Mouse (Mus musculus) heart, embryonic 11.5 days (tissue): ENCODE data around the gene Zfp358. TPM values are rescaled to one million over a fixed set of nuclear protein-coding genes. Genes with fewer than 3 reads are reported as not detected.
A peak's percentile ranks its signal among the peaks of the same experiment; 100 is the strongest.

Experiments used
- ATAC-seq: fragments of 200-750 bp; cut with Nextera tagmentation; replicated peaks from 2 replicates; pipeline ENCODE4 v1.8.0; 2017; ENCODE audit warnings: moderate library complexity; ENCODE audit not compliant: insufficient number of reproducible peaks, low FRiP score, low TSS enrichment
- H3K27ac ChIP-seq: fragments of 300-500 bp; sonication (generic); 2 replicates; pipeline ENCODE4 v1.5.1; 2014; ENCODE audit warnings: mild to moderate bottlenecking, low read depth, low read length
- H3K27me3 ChIP-seq: fragments of 300-500 bp; sonication (generic); 2 replicates; pipeline ENCODE4 v1.6.1; 2014; ENCODE audit warnings: mild to moderate bottlenecking, low read length, mixed read lengths; ENCODE audit not compliant: control insufficient read depth, insufficient read depth
- H3K36me3 ChIP-seq: fragments of 300-500 bp; sonication (generic); 2 replicates; pipeline ENCODE4 v1.6.1; 2014; ENCODE audit warnings: mild to moderate bottlenecking, low read length, moderate library complexity, mixed read lengths; ENCODE audit not compliant: control insufficient read depth, insufficient read depth
- H3K4me1 ChIP-seq: fragments of 300-500 bp; sonication (generic); 2 replicates; pipeline ENCODE4 v1.6.1; 2014; ENCODE audit warnings: low read length; ENCODE audit not compliant: control insufficient read depth, insufficient read depth
- H3K4me2 ChIP-seq: fragments of 300-500 bp; sonication (generic); 2 replicates; pipeline ENCODE4 v1.6.1; 2014; ENCODE audit warnings: mild to moderate bottlenecking, moderate library complexity
- H3K4me3 ChIP-seq: fragments of 300-500 bp; sonication (generic); 2 replicates; pipeline ENCODE4 v1.5.1; 2014; ENCODE audit warnings: low read depth, low read length
- H3K9ac ChIP-seq: fragments of 300-500 bp; sonication (generic); 2 replicates; pipeline ENCODE4 v1.6.1; 2014; ENCODE audit warnings: mild to moderate bottlenecking, low read depth, low read length, moderate library complexity
- H3K9me3 ChIP-seq: fragments of 300-500 bp; sonication (generic); replicated peaks from 2 replicates; pipeline ENCODE4 v1.6.1; 2016; ENCODE audit warnings: low read length; ENCODE audit not compliant: control insufficient read depth
- WGBS: fragments of 180-500 bp; shearing (Covaris S2); extraction: QIAGEN DNeasy Blood & Tissue Kit; methylation state at CpG from one replicate; pipeline ENCODE4 v1.1.7; 2014; ENCODE audit not compliant: insufficient replicate concordance; 5-methylcytosine and 5-hydroxymethylcytosine counted together
- polyA plus RNA-seq: library from polyadenylated mRNA; unstranded; fragments of >200 nt; fragmentation: Nextera tagmentation; extraction: Ambion mirVana; gene quantifications from 2 replicates; pipeline ENCODE4 v1.2.1, GENCODE M21; 2014

Gene Zfp358
- polyA plus RNA-seq, 1 experiment from 2014 or later = 19.7 TPM

GRCm38 (mm10) chr8:3493845-3494208 lies 889 bp downstream of the Zfp358 start:
- Histone ChIP-seq H3K4me3 (peak overlapping the region; percentile 92), H3K36me3 (peaks cover 18% of the 10 kb centered on the region), H3K27me3 (no peaks in the 10 kb centered on the region), H3K27ac (0 out of 2 replicates have a peak overlapping the region, but pooled peaks have one; percentile 75), H3K9me3 (peaks cover 6% of the 10 kb centered on the region; the same call in 1 of the 2 replicates), H3K9ac (peak overlapping the region; percentile 99), H3K4me2 (peak overlapping the region; percentile 79), H3K4me1 (peaks cover 5% of the 10 kb centered on the region; the same call in 1 of the 2 replicates)
- no peak for ATAC-seq
- 26% methylated on average over 6 of the region's 6 CpGs for WGBS

- Histone ChIP-seq H3K4me1 (peaks cover 6% of the 10 kb centered on the region; the same call in 1 of the 2 replicates), H3K4me3 (no peak overlapping the region), H3K9me3 (peaks cover 6% of the 10 kb centered on the region; the same call in 1 of the 2 replicates), H3K36me3 (peaks cover 18% of the 10 kb centered on the region), H3K27me3 (no peaks in the 10 kb centered on the region), H3K27ac (no peak overlapping the region), H3K9ac (no peak overlapping the region), H3K4me2 (no peak overlapping the region)
- ATAC-seq = no peak
- 91% methylated on average over 44 of the region's 44 CpGs for WGBS
These were observed 2.9 kb downstream of the Zfp358 start for GRCm38 (mm10) chr8:3495578-3496427.

GRCm38 (mm10) chr8:3496428-3496748 lies 3.5 kb downstream of the Zfp358 start:
- H3K9ac ChIP-seq = no peak overlapping the region
- peaks cover 6% of the 10 kb centered on the region; the same call in 1 of the 2 replicates for H3K9me3 ChIP-seq
- H3K36me3 ChIP-seq = peaks cover 18% of the 10 kb centered on the region
- no peak overlapping the region for H3K4me2 ChIP-seq
- H3K4me3 ChIP-seq = no peak overlapping the region
- H3K27me3 ChIP-seq = no peaks in the 10 kb centered on the region
- H3K4me1 ChIP-seq = peaks cover 11% of the 10 kb centered on the region; the same call in 1 of the 2 replicates
- no peak overlapping the region for H3K27ac ChIP-seq
- ATAC-seq = no peak
- WGBS = 84% methylated on average over 15 of the region's 15 CpGs

- Histone ChIP-seq H3K9me3 (peaks cover 6% of the 10 kb centered on the region; the same call in 1 of the 2 replicates), H3K4me2 (no peak overlapping the region), H3K4me1 (peaks cover 15% of the 10 kb centered on the region; the same call in 1 of the 2 replicates), H3K9ac (no peak overlapping the region), H3K27me3 (no peaks in the 10 kb centered on the region), H3K27ac (no peak overlapping the region), H3K36me3 (peaks cover 18% of the 10 kb centered on the region), H3K4me3 (no peak overlapping the region)
- no peak for ATAC-seq
- WGBS = 86% methylated on average over 3 of the region's 3 CpGs
These were observed 5.6 kb downstream of the Zfp358 start for GRCm38 (mm10) chr8:3498583-3498982.

- peak overlapping the region; percentile 89 for H3K9ac ChIP-seq
- peak overlapping the region; percentile 88 for H3K4me3 ChIP-seq
- H3K4me2 ChIP-seq = peak overlapping the region; percentile 88
- peak overlapping the region; percentile 90 for H3K27ac ChIP-seq
- ATAC-seq = peak; percentile 6; the same call in 1 of the 2 replicates
- H3K27me3 ChIP-seq = no peaks in the 10 kb centered on the region
- peaks cover 18% of the 10 kb centered on the region for H3K36me3 ChIP-seq
- H3K9me3 ChIP-seq = peaks cover 6% of the 10 kb centered on the region; the same call in 1 of the 2 replicates
- H3K4me1 ChIP-seq = peaks cover 9% of the 10 kb centered on the region; the same call in 1 of the 2 replicates
- 9% methylated on average over 8 of the region's 8 CpGs for WGBS
These were observed 6.8 kb downstream of the Zfp358 start for GRCm38 (mm10) chr8:3499751-3500150.

GRCm38 (mm10) chr8:3500235-3501090 lies 7.5 kb downstream of the Zfp358 start, which contains the start of gene Mcoln1:
TSS of gene Mcoln1 (plus strand) at chr8:3500457.
- H3K27ac ChIP-seq = peak within 1 kb of the TSS; percentile 90
- peaks cover 6% of the 10 kb centered on the region; the same call in 1 of the 2 replicates for H3K9me3 ChIP-seq

GRCm38 (mm10) chr8:3502217-3502616 lies 9.3 kb downstream of the Zfp358 start:
- 78% methylated on average over 4 of the region's 4 CpGs for WGBS
- no peak overlapping the region for H3K4me2 ChIP-seq
- no peak for ATAC-seq
- no peak overlapping the region for H3K9ac ChIP-seq
- no peaks in the 10 kb centered on the region for H3K9me3 ChIP-seq
- peaks cover 9% of the 10 kb centered on the region; the same call in 1 of the 2 replicates for H3K4me1 ChIP-seq
- no peak overlapping the region for H3K27ac ChIP-seq
- H3K27me3 ChIP-seq = no peaks in the 10 kb centered on the region
- H3K4me3 ChIP-seq = no peak overlapping the region
- 0 out of 2 replicates have a peak, but pooled peaks cover 4% of the 10 kb centered on the region for H3K36me3 ChIP-seq

More at GRCm38 (mm10) chr8:3500235-3501090, 7.5 kb downstream of the Zfp358 start, which contains the start of gene Mcoln1:
- Histone ChIP-seq H3K36me3 (peaks cover 16% of the 10 kb centered on the region), H3K9ac (peak within 1 kb of the TSS; percentile 89), H3K4me2 (peak within 1 kb of the TSS; percentile 88), H3K4me1 (peaks cover 9% of the 10 kb centered on the region; the same call in 1 of the 2 replicates), H3K27me3 (no peaks in the 10 kb centered on the region), H3K4me3 (peak within 1 kb of the TSS; percentile 88)
- under 1% methylated on average over 70 of the region's 70 CpGs for WGBS
- peak; percentile 89 for ATAC-seq
